Mouse (Mus musculus): Measurements from ENCODE around the gene Ciart.

GRCm38 (mm10) chr3:95925087-95925486 is 43.0 kb upstream of the Ciart start:
- TF ChIP-seq CTCF (IDR thresholded peaks at IDR 0.05; ENCODE audit: low read depth) (no peak), EP300 (IDR thresholded peaks at IDR 0.05; ENCODE audit: low read depth) (no peak)
